Mouse (Mus musculus): ENCODE data around the gene Arhgef7. TPM values are rescaled to one million over a fixed set of nuclear protein-coding genes. Genes with fewer than 3 reads are reported as not detected.

Arhgef7 gene
- polyA plus RNA-seq, 1 experiment from 2014 or later, result 71.1 TPM

Other genes starting within 250 kb of the Arhgef7 start
- 0.95 and 1.5 TPM in 2 replicates for gene Rab20, start 249.0 kb upstream of the Arhgef7 start, polyA plus RNA-seq (2014; fragmentation: Nextera tagmentation; extraction: Ambion mirVana)
- gene Naxd, start 230.2 kb upstream of the Arhgef7 start, polyA plus RNA-seq (2014; fragmentation: Nextera tagmentation; extraction: Ambion mirVana), result 108 TPM in 2 replicates
- gene Cars2, start 176.9 kb upstream of the Arhgef7 start, polyA plus RNA-seq (2014; fragmentation: Nextera tagmentation; extraction: Ambion mirVana), result 19.1 and 20.1 TPM in 2 replicates
- 47.7 and 48.6 TPM in 2 replicates for gene Ing1, start 172.2 kb upstream of the Arhgef7 start, polyA plus RNA-seq (2014; fragmentation: Nextera tagmentation; extraction: Ambion mirVana)
- gene Ankrd10, start 92.0 kb upstream of the Arhgef7 start, polyA plus RNA-seq (2014; fragmentation: Nextera tagmentation; extraction: Ambion mirVana), result 109 TPM in 2 replicates
- not detected in 2 replicates for gene 1700016D06Rik, start 26.7 kb upstream of the Arhgef7 start, polyA plus RNA-seq (2014; fragmentation: Nextera tagmentation; extraction: Ambion mirVana)
- not detected in 2 replicates for gene Tex29, start 112.8 kb downstream of the Arhgef7 start, polyA plus RNA-seq (2014; fragmentation: Nextera tagmentation; extraction: Ambion mirVana)